Mouse (Mus musculus) adrenal gland, adult 8-10 months (tissue): ENCODE measurements around the gene A930018P22Rik. TPM values are rescaled to one million over a fixed set of nuclear protein-coding genes. Genes with fewer than 3 reads are reported as not detected.
"Not testable (repeated sequence)": the region's sequence is repeated elsewhere in the genome, so short reads cannot be mapped to it uniquely, and the experiment has no call there.

Experiments
- DNase-seq: peaks from one replicate; pipeline ENCODE4 v3.0.0; 2022
- total RNA-seq, 4 experiments: library from RNA; stranded (reverse); gene quantifications; 2 replicates each; pipeline ENCODE4 v1.2.4; 2022

Gene A930018P22Rik
- total RNA-seq = 1 to 10 TPM in 1 of 4 experiments, under 1 TPM in 3; 0.48 to 1.9 (median 0.78) TPM

DNA sequence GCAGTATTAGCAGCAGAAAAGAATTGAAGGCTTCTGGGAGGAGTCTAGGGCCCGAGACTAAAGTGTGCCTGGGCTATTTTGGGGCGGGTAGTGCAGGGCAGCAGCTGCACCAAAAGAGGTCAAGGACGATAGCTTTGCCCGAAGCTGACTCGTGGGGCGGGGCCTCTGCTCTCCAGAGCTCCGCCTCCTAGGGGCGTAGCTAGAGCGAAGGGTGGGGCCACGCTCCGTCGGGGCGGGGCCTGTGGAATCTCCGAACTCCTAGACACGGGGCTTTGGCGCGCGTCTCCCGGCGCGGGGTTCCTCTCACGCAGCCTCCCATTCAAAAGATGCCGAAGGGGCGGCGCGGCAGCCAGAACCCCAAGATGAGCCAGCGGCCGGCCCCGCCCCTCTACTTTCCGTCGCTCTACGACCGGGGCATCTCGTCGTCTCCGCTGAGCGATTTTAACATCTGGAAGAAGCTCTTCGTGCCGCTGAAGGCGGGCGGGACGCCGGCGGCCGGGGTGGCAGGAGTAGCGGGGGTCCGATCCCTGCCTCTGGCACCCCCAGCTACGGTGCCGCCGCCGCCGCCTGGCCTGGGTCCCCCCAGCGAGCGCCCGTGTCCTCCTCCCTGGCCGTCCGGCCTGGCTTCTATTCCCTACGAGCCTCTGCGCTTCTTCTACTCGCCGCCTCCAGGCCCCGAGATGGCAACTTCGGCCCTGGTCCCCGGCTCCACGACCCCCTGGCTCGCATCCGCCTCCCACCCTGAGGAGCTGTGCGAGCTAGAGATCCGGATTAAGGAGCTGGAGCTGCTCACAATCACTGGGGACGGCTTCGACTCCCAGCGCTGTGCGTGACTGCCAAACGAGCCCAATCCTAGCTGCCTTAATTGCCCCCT lies at the start of gene A930018P22Rik:
TSS of gene A930018P22Rik (plus strand) at position 265 of the 874 bp plus-strand sequence.
- peak; percentile 95 for DNase-seq

DNA sequence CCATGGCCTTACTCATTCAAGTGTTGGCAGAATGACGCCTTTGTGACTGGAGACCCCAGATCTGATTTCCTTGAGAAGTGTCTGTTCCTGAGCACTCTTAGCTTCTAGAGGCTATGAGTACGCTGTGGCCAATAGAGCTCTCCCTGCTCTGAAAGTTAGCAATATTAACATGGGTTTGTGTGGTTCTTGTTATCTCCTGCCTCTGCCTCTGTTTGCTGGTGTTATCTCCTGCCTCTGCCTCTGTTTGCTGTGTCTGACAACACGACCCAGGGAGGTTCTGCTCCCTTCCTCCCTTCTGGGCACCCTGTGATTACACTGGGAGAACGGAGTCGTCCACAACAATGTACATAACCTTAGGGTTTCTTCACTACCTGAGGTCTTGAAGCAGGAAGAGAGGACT lies 44.3 kb upstream of the A930018P22Rik start:
- DNase-seq = not testable (repeated sequence)

DNA sequence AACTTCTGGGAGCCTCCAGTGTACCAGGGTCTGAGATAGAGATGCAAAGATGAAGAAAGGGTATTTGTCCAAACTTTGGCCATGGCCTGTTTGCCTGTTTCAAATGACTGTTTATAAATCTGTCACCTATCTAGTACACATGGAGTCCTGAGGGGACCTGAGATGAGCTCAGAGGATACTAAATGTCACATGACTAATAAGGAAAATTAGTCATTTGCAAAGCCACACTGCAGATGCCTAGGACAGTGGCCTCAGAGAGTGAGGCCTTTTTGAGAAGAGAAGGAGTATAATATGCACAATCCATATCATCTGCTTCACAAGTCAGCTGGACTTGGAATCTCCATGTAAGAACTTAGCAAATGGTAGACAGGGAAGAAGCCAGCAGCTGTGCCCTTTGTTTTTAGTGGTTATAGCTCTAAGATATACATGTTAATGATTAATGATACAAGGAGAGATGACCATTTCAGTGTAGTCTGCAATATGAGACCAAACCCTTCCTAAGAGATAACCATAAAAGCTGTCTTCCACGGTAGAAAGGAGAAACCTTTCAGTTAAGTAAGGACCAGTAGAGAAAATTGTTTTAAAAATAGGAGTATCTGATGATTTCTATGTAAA lies 41.0 kb upstream of the A930018P22Rik start:
- DNase-seq = not testable (repeated sequence)

DNA sequence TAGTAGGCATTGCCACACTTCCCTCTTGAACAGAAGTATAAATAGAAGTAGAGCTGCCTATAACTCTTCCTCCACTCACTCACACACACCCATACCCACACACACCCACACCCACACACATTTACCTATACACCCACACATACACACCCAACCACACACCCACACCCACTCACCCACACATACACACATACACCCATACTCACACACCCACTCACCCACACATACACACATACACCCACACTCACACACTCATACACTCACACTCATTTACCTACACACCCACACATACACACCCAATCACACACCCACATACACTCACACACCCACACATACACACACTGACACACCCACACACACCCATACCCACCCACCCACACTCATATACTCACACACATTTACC lies 40.1 kb upstream of the A930018P22Rik start:
- no peak for DNase-seq

DNA sequence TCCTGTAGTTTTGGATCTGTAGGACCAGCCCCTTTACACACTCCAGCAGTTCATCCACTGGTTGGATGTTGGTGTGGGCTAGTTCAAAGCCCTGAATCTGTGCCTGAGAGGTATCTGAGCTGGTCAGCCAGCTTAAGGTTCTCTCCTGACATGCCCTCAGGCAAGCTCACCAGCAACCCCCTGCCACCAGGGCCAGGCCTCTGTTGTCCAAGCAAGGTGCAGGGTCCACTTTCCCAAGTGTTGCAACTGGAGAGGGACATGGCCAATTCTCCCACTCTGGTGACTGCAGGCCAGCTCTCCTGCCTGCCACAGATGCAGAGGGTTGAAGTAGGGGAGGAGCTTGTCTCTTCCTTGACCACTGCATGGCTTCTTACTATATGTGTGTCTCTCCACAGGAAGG lies 38.5 kb upstream of the A930018P22Rik start:
- DNase-seq = not testable (repeated sequence)

DNA sequence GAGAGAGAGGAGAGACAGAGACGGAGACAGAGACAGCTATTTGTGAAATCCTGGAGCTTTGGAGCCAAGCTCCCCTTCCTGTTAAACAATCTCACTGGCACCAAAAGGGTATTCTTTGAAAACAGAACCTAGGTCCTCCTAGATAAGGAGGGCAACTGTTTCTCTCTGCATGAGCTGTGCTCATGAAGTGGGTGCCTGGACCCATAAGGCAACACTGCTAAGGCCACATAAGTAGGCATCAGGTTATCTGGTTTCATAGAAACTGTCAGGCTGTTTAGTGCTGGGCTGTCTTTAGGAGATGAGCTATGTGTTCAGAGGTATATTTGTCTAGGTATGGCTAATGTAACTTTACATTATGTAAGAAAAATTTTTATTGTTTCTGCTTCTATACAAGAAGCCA lies 35.0 kb upstream of the A930018P22Rik start:
- not testable (repeated sequence) for DNase-seq

DNA sequence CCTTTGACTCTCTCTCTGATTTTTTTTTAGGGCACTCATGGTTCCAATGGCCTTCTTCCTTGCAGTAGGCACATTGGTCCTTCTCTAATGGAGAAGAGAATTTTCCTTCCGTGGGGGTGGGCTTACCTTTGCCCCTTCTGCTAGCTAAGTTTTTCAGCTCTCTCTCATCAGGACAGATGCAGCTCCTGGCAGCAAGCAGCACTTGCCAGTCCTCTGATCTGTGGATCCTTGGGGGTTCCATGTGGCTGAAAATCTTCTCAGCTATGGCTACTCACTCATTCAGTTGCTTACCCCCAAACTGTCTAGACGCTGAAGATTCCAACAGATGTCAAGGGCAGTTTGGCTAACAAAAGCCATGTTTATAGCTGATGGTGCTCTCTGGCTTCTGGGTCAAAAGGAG lies 29.3 kb upstream of the A930018P22Rik start:
- no peak for DNase-seq

DNA sequence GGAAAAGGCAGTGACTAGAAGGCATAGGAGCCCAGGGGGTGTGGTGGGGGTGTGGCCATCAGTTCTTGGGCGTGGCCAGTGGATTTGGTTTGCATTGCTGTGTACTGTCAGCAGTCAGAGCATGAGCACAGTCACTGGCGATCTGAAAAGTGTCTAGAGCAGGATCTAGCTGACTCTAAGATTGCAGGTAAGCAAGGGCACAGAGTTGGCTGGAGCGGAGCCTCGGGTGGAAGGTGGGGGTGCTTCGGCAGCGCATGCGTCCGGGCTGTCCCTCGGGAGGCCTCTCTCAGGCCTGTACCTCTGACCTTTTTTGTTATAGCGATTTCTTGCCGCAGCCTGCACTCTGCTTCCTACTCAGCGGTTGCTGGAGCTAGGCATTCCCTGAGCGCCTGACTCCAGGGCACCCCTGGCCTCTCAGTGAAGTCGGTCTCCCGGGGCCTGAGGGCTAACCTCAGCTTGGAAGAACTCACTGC lies 26.8 kb upstream of the A930018P22Rik start, which contains the start of gene Cd59a:
TSS of gene Cd59a (plus strand) at position 61 of the 473 bp plus-strand sequence.
- DNase-seq = peak; percentile 87

DNA sequence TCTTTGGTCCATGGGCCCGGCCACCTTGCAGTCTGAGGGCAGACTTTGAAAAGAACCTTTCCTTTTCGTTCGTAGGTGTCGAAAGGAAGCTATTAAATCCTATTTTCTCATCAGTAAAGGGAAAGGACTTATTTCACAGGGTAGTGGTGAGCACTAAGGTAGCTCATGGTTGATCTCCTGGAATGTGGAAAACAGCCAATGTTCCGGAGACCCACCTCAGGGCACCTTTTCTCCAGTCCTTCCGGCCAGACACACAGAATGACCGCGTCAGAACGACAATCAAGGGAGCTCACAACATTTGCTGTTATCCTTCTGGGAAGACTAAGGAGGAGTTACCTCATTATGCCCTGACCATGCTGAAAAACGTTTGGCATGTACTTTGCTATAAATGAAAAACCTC lies 26.3 kb upstream of the A930018P22Rik start:
- DNase-seq = no peak

DNA sequence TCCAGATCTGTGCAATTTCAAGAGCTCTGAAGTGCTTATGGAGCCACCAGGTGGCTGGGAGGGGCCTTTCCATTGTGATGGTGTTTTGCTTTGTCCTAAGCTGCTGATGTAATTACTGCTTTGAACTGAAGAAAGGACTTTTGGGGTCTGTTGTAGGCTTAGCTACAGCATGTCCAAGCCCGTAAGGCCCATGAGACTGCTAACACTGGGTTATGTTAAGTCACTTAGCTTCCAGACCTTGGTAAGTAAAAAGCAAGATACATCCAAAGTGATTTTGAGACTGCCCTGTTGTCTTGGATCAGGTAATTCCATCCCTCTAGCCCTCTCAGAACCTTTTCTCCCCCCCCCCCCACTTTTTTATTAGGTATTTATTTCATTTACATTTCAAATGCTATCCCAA lies 25.8 kb upstream of the A930018P22Rik start:
- DNase-seq = not testable (repeated sequence)

DNA sequence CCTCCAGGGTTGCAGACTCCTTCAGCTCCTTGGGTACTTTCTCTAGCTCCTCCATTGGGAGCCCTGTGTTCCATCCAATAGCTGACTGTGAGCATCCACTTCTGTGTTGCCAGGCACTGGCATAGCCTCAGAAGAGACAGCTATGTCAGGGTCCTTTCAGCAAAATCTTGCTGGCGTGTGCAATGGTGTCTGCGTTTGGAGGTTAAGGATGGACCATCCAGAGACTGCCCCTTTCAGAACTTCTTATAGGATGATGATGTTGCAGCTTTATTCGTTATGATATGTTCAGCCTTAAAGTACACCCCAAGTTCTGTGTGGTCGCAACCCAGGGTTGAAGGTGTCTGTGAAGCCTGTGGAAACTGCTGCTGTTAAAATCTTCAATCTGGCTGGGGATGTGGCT lies 25.2 kb upstream of the A930018P22Rik start:
- DNase-seq = not testable (repeated sequence)

DNA sequence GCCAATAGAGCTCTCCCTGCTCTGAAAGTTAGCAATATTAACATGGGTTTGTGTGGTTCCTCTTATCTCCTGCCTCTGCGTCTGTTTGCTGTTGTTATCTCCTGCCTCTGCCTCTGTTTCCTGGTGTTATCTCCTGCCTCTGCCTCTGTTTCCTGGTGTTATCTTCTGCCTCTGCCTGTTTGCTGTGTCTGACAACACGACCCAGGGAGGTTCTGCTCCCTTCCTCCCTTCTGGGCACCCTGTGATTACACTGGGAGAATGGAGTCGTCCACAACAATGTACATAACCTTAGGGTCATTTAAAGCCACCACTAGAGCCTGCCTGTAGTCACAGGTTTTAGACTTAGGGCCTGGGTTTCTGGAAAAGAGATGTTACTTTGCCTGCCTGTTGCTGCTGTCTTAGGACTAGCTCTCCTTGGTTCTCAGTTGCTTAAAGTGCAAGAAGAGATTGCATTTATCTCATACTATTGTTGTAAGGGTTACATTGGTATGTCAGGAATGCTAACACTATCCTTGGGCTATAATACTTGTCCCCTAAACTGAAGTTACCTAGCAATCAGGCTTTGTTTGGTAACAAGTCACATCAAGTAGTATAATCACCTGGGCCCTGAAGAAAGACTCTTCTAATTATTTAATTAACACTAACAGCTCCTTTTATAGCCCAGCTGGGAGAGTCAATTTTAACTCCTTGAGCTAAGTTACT lies 23.9 kb upstream of the A930018P22Rik start:
- no peak for DNase-seq

DNA sequence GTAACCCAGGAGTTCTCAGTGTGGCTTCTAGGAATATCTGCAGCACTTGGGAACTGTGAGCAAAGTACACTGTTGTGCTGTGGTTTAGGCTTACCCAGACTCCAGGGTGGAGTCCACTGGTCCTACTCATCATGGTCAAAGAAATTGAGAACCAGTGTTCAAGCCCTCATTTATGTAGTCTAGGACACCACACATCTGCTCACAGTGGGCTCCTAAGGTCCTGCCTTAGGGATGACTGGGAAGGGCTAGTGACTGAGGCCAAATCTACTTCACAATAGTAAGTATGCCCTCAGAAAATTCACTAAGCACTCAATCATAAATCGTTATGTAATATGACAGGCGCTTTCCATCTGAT lies 23.4 kb upstream of the A930018P22Rik start:
- DNase-seq = no peak

DNA sequence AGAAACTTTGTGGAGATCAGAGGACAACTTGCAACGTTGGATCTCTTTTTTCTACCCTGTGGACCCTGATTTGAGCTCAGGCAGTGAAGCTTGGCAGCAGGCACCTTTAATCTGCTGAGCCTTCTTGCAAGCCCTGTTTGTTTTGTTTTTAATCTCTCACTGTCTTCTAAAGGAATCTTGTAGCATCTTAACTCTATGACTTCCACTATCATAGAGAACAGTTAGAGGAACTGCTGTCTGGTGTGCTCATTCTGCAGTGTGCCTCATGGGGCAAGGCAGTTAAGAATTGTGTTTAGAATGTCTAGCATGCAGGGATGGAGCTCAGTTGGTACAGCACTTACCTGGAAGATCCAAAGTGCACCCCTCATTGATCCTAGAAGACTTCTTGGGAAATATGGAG lies 22.6 kb upstream of the A930018P22Rik start:
- DNase-seq = no peak

DNA sequence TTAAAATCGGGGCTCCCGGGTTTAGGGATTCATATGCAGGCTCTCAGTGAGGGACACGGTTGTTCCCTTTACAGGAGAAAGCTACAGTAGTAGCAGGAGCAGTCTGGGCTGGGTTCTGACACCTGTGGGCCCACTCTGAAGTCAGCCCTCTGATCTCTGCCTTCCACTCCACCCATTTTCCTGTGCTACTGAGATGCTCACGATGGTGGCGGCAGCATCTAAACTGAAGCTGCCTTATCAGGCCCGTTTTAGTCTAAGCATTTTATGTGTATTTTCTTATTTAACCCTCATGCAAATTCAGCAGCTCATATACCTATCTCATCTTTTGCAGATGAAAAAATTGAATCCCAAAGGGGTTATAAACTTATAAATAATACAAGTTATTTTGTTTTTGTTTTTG lies 17.8 kb upstream of the A930018P22Rik start:
- no peak for DNase-seq

DNA sequence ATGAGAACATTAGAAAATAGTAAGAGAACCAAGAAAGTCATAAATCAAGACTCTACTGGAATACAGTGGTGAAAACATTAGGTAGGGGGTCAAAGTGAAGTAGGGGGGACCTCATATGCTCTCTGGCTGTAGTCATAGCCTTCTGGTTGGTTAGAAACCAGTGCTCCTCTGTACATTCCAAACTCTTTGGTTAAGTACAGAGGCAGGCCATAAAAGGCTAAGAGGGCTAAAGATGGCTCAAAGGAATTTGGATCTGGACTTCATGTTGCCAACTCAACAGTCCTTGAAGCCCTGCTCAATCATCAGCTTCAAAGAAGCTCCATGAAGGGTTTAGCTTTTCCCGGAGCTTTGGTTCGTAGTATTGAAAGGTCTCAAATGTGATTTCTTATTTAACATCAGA lies 13.5 kb upstream of the A930018P22Rik start:
- DNase-seq = not testable (repeated sequence)

DNA sequence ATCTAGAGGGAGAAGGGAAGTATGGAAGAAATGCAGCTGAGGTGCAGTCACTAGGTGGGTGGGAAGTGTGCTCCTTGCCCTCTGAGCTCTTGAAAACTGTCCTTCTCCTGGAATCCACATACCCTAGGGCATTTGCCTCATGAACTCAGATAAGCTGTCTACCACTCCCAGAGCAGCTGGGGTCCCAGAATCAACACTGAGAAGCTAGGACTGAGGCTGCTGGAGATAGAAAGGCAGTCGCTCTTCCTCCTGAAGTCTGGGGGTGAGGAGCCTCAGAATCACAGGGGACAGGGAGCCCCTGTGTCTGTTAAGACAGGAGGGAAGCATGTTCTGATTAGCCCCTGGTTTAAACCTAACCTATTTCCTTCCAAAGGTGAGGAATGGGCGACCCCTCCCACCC lies 13.0 kb upstream of the A930018P22Rik start:
- DNase-seq = no peak

DNA sequence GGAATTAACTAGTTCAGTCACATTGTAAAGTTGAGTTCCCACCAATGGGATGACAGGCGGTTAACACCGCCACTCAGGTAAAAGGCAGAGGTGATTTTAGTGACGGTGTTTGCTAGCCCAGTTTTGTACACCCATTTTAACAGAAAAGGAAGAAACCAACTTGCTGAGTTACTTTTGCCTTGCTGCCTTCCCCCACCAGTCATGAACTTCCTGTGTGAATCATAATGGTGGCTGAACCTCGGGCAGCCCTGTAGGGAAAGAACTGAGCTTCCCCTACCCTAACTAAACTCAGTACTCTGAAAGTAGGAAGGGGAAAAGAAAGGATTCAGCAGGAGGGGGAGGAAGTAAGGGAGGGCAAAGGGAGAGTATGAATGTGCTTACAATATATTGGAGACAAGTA lies 12.5 kb upstream of the A930018P22Rik start:
- DNase-seq = no peak

DNA sequence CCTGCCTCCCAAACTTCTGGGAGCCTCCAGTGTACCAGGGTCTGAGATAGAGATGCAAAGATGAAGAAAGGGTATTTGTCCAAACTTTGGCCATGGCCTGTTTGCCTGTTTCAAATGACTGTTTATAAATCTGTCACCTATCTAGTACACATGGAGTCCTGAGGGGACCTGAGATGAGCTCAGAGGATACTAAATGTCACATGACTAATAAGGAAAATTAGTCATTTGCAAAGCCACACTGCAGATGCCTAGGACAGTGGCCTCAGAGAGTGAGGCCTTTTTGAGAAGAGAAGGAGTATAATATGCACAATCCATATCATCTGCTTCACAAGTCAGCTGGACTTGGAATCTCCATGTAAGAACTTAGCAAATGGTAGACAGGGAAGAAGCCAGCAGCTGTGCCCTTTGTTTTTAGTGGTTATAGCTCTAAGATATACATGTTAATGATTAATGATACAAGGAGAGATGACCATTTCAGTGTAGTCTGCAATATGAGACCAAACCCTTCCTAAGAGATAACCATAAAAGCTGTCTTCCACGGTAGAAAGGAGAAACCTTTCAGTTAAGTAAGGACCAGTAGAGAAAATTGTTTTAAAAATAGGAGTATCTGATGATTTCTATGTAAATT lies 11.3 kb upstream of the A930018P22Rik start:
- DNase-seq = not testable (repeated sequence)

DNA sequence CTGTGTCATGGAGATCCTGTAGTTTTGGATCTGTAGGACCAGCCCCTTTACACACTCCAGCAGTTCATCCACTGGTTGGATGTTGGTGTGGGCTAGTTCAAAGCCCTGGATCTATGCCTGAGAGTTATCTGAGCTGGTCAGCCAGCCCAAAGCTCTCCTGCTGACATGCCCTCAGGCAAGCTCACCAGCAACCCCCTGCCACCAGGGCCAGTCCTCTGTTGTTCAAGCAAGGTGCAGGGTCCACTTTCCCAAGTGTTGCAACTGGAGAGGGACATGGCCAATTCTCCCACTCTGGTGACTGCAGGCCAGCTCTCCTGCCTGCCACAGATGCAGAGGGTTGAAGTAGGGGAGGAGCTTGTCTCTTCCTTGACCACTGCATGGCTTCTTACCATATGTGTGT lies 9.0 kb upstream of the A930018P22Rik start:
- not testable (repeated sequence) for DNase-seq

DNA sequence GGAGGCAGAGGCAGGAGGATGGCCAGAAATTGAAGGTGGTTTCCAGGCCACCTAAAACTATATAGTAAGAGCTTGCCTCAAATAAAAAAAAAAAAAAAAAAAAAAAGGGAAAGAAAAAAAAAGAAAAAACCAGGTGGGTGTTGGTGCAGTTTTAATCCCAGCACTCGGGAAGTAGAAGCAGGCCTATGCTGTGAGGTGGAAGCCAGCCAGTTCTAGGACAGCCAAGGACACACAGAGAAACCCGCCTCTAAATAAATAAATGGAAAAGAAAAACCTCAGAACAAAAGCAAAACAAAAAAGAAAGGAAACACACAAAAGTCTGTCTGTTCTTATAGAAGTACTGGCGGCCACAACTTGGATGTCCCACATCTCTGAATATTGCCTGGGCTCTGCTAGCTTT lies 7.7 kb upstream of the A930018P22Rik start:
- no peak for DNase-seq

DNA sequence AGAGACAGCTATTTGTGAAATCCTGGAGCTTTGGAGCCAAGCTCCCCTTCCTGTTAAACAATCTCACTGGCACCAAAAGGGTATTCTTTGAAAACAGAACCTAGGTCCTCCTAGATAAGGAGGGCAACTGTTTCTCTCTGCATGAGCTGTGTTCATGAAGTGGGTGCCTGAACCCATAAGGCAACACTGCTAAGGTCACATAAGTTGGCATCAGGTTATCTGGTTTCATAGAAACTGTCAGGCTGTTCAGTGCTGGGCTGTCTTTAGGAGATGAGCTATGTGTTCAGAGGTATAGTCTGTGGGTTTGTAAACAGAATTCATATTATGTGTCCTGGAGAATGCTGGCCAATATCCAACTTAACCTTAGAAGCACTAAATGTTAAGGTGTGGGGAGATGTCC lies 5.4 kb upstream of the A930018P22Rik start:
- DNase-seq = not testable (repeated sequence)

DNA sequence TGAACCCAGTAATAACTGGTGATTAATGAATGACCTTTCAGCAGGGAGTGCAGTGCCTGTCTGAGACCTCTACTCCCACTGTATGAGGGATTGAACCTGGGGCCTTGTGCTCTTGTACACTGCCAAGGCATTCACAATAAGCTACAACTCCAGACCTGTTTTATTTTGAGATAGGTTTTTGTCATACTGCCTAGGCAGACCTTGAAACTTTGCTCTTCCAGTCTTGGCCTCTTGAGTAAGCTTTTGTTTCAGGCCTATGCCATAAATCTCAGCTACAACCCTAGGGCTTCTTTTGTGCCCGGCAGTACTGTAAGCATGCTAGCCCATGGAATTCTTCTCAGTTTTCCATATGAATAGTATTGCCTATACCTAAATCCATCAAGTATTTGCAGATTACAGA lies 3.5 kb upstream of the A930018P22Rik start:
- DNase-seq = no peak
